Mouse (Mus musculus) central nervous system, embryonic 18 days (tissue): ENCODE measurements around the gene Erv3. TPM values are rescaled to one million over a fixed set of nuclear protein-coding genes. Genes with fewer than 3 reads are reported as not detected.

ENCODE experiments used
- polyA plus RNA-seq: library from polyadenylated mRNA; depleted of rRNA; stranded (reverse); fragments of >200 nt; gene quantifications from 2 replicates; pipeline ENCODE4 v1.2.3, GENCODE M21; 2012; rRNA removed

Gene Erv3
- 0.05 and 0.06 TPM in 2 replicates for polyA plus RNA-seq

DNA sequence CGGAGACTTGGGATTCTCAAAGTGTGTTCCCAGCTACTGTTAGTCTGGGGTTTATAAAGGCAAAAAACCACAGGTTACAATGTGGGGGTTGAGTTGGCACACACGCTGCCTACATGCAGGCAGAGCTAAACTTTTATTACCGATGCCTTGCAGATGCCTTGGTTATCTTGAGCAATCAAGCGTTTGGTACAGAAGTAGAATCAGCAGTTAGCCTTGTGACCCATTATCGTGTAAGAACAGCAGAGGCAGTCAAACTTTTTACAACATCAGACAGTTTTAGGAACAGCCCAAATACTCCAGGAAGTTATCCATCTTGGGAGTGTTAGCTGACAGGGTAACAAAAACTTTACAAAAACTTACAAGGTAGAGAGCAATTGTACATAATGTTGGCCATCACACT is at the start of gene Erv3:
Erv3 (minus strand) TSS at position 27 of the 400 bp plus-strand sequence.

Other genes starting within 250 kb of the Erv3 start
- 204 and 218 TPM in 2 replicates for gene Prnp, start 50.2 kb upstream of the Erv3 start, polyA plus RNA-seq
- 0.04 and 0.10 TPM in 2 replicates for gene Prn, start 50.2 kb upstream of the Erv3 start, polyA plus RNA-seq
- gene Prnd, start 91.1 kb upstream of the Erv3 start, polyA plus RNA-seq: 7.0 TPM in 2 replicates
- 19.5 and 21.3 TPM in 2 replicates for gene Rassf2, start 170.5 kb upstream of the Erv3 start, polyA plus RNA-seq